Mouse (Mus musculus): ENCODE measurements around the gene Sept10.

- no peak for TF ChIP-seq TCF12 (IDR thresholded peaks at IDR 0.05; ENCODE audit: low read depth, low read length)
- TF ChIP-seq CTCF (IDR thresholded peaks at IDR 0.05 in 2 of 3, conservative IDR thresholded peaks at IDR 0.05 in 1 of 3; ENCODE audit: control insufficient read depth in 1 of 3, insufficient read depth in 1 of 3, low read depth in 2 of 3, low read length in 3 of 3, poor library complexity in 1 of 3, severe bottlenecking in 1 of 3): no peak
- no peak for TF ChIP-seq POLR2A (IDR thresholded peaks at IDR 0.05; ENCODE audit: control insufficient read depth in 1 of 2, insufficient read depth in 1 of 2, low read depth in 1 of 2, low read length in 2 of 2, poor library complexity in 1 of 2)
- TF ChIP-seq KAT2A (conservative IDR thresholded peaks at IDR 0.05; ENCODE audit: low read depth, low read length): no peak
- no peak for TF ChIP-seq EP300 (IDR thresholded peaks at IDR 0.05; ENCODE audit: low read depth in 1 of 2, low read length in 2 of 2)
- no peak for TF ChIP-seq MAX (IDR thresholded peaks at IDR 0.05; ENCODE audit: low read length)
- no peak for TF ChIP-seq POLR2AphosphoS5 (IDR thresholded peaks at IDR 0.05; ENCODE audit: borderline replicate concordance, low read depth, low read length)
- TF ChIP-seq MAFK (IDR thresholded peaks at IDR 0.05; ENCODE audit: borderline replicate concordance, low read depth, low read length): no peak
- no peak for TF ChIP-seq SIN3A (IDR thresholded peaks at IDR 0.05; ENCODE audit: low read length)
- TF ChIP-seq HCFC1 (IDR thresholded peaks at IDR 0.05; ENCODE audit: low read depth, low read length): no peak
Measured at GRCm38 (mm10) chr10:59158627-59159026, 63.0 kb downstream of the Sept10 start.
